Mouse (Mus musculus) inflammation-experienced regulatory T-cells, adult 6 months (primary cell): ENCODE data around the gene Ccl7. TPM values are rescaled to one million over a fixed set of nuclear protein-coding genes. Genes with fewer than 3 reads are reported as not detected.

ENCODE experiments used
- polyA plus RNA-seq, 3 experiments: library from polyadenylated mRNA; unstranded; fragments of 100-300 nt; shearing (Covaris generic); gene quantifications; one replicate each; pipeline ENCODE4 v1.2.1; 2017

Gene Ccl7
- polyA plus RNA-seq, 3 experiments from 2014 or later = not detected

Other genes starting within 250 kb of the Ccl7 start
- gene 5530401A14Rik, start 185.0 kb upstream of the Ccl7 start, polyA plus RNA-seq = not detected
- gene Asic2, start 77.3 kb upstream of the Ccl7 start, polyA plus RNA-seq = not detected
- gene Ccl2, start 10.1 kb upstream of the Ccl7 start, polyA plus RNA-seq = not detected
- not detected for gene Gm17268, start 7.2 kb upstream of the Ccl7 start, polyA plus RNA-seq
- not detected for gene Ccl11, start 12.1 kb downstream of the Ccl7 start, polyA plus RNA-seq
- gene Ccl12, start 56.1 kb downstream of the Ccl7 start, polyA plus RNA-seq = not detected
- 1 to 10 TPM in 1 of 3 experiments, under 1 TPM in 1, not detected in 1; 0.99 to 4.0 TPM for gene Ccl8, start 69.5 kb downstream of the Ccl7 start, polyA plus RNA-seq